Mouse (Mus musculus): ENCODE measurements around the gene Laptm4a. TPM values are rescaled to one million over a fixed set of nuclear protein-coding genes. Genes with fewer than 3 reads are reported as not detected.
A peak's percentile ranks its signal among the peaks of the same experiment; 100 is the strongest.

Gene Laptm4a
- polyA plus RNA-seq, 2 experiments: 45.9 to 63.4 TPM

DNA sequence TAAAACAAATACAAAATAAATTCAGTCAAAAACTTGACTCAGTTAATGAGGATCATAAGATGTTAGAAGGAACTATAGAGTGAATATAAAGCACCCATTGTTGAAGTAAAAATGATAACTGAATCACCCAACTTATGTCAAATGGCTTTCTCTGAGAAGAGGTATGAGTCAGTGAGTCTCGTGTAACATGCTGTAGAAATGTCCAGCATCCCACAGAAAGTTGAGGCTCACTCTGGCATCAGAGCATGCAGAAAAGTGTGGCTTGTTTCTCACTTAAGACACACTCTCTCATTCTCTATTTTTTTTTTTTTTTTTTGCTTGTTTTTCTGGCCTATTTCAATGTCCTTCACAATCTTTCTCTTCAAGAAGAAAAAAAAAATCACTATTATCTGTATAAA, 469 bp upstream of the Laptm4a start:
- peaks cover 3% of the 10 kb centered on the region for H3K36me3 ChIP-seq (replicated peaks; ENCODE audit: control insufficient read depth, insufficient read depth, low read depth)
- no peak for DNase-seq (ENCODE audit: low read depth in 3 of 3, low spot score in 3 of 3)
- peak overlapping the region; percentile 78 to 94; a peak in 3 of 4 replicates for H3K4me3 ChIP-seq (ENCODE audit: insufficient read depth in 1 of 2, low read depth in 2 of 2, low read length in 2 of 2)
- no peak for ATAC-seq (ENCODE audit: insufficient read depth)
- peak overlapping the region; percentile 60 for H3K9ac ChIP-seq (replicated peaks)
- no peak overlapping the region for H3K27ac ChIP-seq
- H3K27me3 ChIP-seq (ENCODE audit: control insufficient read depth, insufficient read depth, low read length): no peaks in the 10 kb centered on the region
- TF ChIP-seq EP300 (IDR thresholded peaks at IDR 0.05; ENCODE audit: low read depth): no peak
- TF ChIP-seq CTCF (IDR thresholded peaks at IDR 0.05; ENCODE audit: low read depth): no peak
- peak overlapping the region; percentile 73 for H3K4me2 ChIP-seq (ENCODE audit: low read depth)
- WGBS (ENCODE audit: insufficient replicate concordance): 11% methylated on average over 1 of the region's 1 CpGs
- no peaks in the 10 kb centered on the region for H3K9me3 ChIP-seq (ENCODE audit: control insufficient read depth, low read length)
- H3K4me1 ChIP-seq (replicated peaks; ENCODE audit: control insufficient read depth in 2 of 2, insufficient read depth in 2 of 2, low read length in 1 of 2): peaks cover 13 to 17% of the 10 kb centered on the region in 2 experiments

GRCm38 (mm10) chr12:8922369-8923124, 1.1 kb downstream of the Laptm4a start:
- whole genome bisulfite sequencing (ENCODE audit: insufficient replicate concordance): under 1% methylated on average over 30 of the region's 30 CpGs
- H3K27me3 ChIP-seq (ENCODE audit: control insufficient read depth, insufficient read depth, low read length): no peaks in the 10 kb centered on the region
- no peak for ATAC-seq (ENCODE audit: insufficient read depth)
- no peak for DNase-seq (ENCODE audit: low read depth in 3 of 3, low spot score in 3 of 3)
- peak overlapping the region; percentile 78 for H3K27ac ChIP-seq
- no peaks in the 10 kb centered on the region for H3K9me3 ChIP-seq (ENCODE audit: control insufficient read depth, low read length)
- H3K4me3 ChIP-seq (ENCODE audit: insufficient read depth in 1 of 2, low read depth in 2 of 2, low read length in 2 of 2): peak overlapping the region; percentile 78 to 88
- TF ChIP-seq EP300 (IDR thresholded peaks at IDR 0.05; ENCODE audit: low read depth) (no peak), CTCF (IDR thresholded peaks at IDR 0.05; ENCODE audit: low read depth) (no peak)
- peak overlapping the region; percentile 69 for H3K9ac ChIP-seq (replicated peaks)
- peak overlapping the region; percentile 73 for H3K4me2 ChIP-seq (ENCODE audit: low read depth)
- H3K36me3 ChIP-seq (replicated peaks; ENCODE audit: control insufficient read depth, insufficient read depth, low read depth): peaks cover 5% of the 10 kb centered on the region
- H3K4me1 ChIP-seq (replicated peaks; ENCODE audit: control insufficient read depth in 2 of 2, insufficient read depth in 2 of 2, low read length in 1 of 2): peaks cover 13 to 17% of the 10 kb centered on the region in 2 experiments

GRCm38 (mm10) chr12:8923125-8923410, 1.6 kb downstream of the Laptm4a start:
- DNase-seq (ENCODE audit: low read depth in 3 of 3, low spot score in 3 of 3) (peak; percentile 56 to 64 (median 58)), ATAC-seq (ENCODE audit: insufficient read depth) (peak; percentile 15; the same call in 1 of the 2 replicates)
- peaks cover 5% of the 10 kb centered on the region for H3K36me3 ChIP-seq (replicated peaks; ENCODE audit: control insufficient read depth, insufficient read depth, low read depth)
- WGBS (ENCODE audit: insufficient replicate concordance): 6% methylated on average over 5 of the region's 5 CpGs
- TF ChIP-seq CTCF (IDR thresholded peaks at IDR 0.05; ENCODE audit: low read depth) (no peak), EP300 (IDR thresholded peaks at IDR 0.05; ENCODE audit: low read depth) (peak; percentile 58; the same call in 1 of the 2 replicates)
- peaks cover 13 to 17% of the 10 kb centered on the region in 2 experiments for H3K4me1 ChIP-seq (replicated peaks; ENCODE audit: control insufficient read depth in 2 of 2, insufficient read depth in 2 of 2, low read length in 1 of 2)
- no peaks in the 10 kb centered on the region for H3K27me3 ChIP-seq (ENCODE audit: control insufficient read depth, insufficient read depth, low read length)
- peak overlapping the region; percentile 73 for H3K4me2 ChIP-seq (ENCODE audit: low read depth)
- H3K4me3 ChIP-seq (ENCODE audit: insufficient read depth in 1 of 2, low read depth in 2 of 2, low read length in 2 of 2): peak overlapping the region; percentile 78 to 88
- no peaks in the 10 kb centered on the region for H3K9me3 ChIP-seq (ENCODE audit: control insufficient read depth, low read length)
- peak overlapping the region; percentile 78 for H3K27ac ChIP-seq
- peak overlapping the region; percentile 69 for H3K9ac ChIP-seq (replicated peaks)

DNA sequence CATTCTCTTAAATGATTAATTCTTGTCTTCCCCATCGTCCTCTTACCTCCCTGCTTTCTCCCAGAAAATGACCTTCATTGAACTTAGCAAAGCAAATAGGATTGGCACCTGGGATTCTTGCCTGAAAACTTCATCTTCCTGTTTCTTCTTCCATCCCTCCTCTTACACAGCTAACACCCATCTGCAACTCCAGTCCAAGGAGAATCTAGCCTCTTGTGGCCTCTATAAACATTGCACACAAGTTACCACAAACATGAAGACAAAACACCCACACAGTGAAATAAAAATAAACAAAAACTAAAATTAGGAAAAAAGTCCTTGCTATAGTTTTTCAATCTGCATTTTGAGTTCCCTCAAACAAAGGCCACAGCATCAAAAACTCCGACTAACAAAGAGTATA, 2.1 kb downstream of the Laptm4a start:
- Histone ChIP-seq H3K27ac (peak overlapping the region; percentile 78), H3K9ac (replicated peaks) (peak overlapping the region; percentile 69), H3K9me3 (ENCODE audit: control insufficient read depth, low read length) (no peaks in the 10 kb centered on the region), H3K36me3 (replicated peaks; ENCODE audit: control insufficient read depth, insufficient read depth, low read depth) (peaks cover 5% of the 10 kb centered on the region), H3K4me3 (ENCODE audit: insufficient read depth in 1 of 2, low read depth in 2 of 2, low read length in 2 of 2) (peak overlapping the region; percentile 78 to 88; a peak in 2 of 4 replicates), H3K27me3 (ENCODE audit: control insufficient read depth, insufficient read depth, low read length) (no peaks in the 10 kb centered on the region), H3K4me2 (ENCODE audit: low read depth) (peak overlapping the region; percentile 73), H3K4me1 (replicated peaks; ENCODE audit: control insufficient read depth in 2 of 2, insufficient read depth in 2 of 2, low read length in 1 of 2) (peaks cover 13 to 17% of the 10 kb centered on the region in 2 experiments)
- DNase-seq (ENCODE audit: low read depth in 3 of 3, low spot score in 3 of 3): no peak
- no peak for TF ChIP-seq EP300 (IDR thresholded peaks at IDR 0.05; ENCODE audit: low read depth)
- peak; percentile 9; the same call in 1 of the 2 replicates for TF ChIP-seq CTCF (IDR thresholded peaks at IDR 0.05; ENCODE audit: low read depth)
- WGBS (ENCODE audit: insufficient replicate concordance): 46% methylated on average over 2 of the region's 2 CpGs
- ATAC-seq (ENCODE audit: insufficient read depth): no peak

DNA sequence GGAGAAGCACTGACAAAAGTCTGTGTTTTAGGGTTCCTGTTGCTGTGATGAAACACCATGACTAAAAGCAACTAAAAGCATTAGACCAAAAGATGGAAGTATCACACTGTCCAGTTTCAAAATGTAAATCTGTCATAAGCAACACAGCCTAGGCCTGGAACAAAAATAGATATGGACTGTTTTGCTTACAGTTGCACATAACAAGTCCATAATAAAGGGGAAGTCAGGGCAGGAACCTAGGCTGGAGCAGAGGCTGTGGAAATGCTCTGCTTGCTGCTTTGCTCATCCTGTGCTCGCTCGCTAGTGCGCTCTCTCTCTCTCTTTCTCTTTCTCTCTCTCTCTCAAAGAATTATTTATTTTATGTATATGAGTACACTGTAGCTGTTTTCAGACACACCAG, 6.2 kb downstream of the Laptm4a start:
- TF ChIP-seq CTCF (IDR thresholded peaks at IDR 0.05; ENCODE audit: low read depth): no peak
- no peak for TF ChIP-seq EP300 (IDR thresholded peaks at IDR 0.05; ENCODE audit: low read depth)
- no peak for ATAC-seq (ENCODE audit: insufficient read depth)

More for the DNA sequence above, 6.2 kb downstream of the Laptm4a start:
- Histone ChIP-seq H3K9ac (replicated peaks) (no peak overlapping the region), H3K9me3 (ENCODE audit: control insufficient read depth, low read length) (no peaks in the 10 kb centered on the region), H3K4me3 (ENCODE audit: insufficient read depth in 1 of 2, low read depth in 2 of 2, low read length in 2 of 2) (no peak overlapping the region), H3K36me3 (replicated peaks; ENCODE audit: control insufficient read depth, insufficient read depth, low read depth) (peaks cover 5% of the 10 kb centered on the region), H3K27me3 (ENCODE audit: control insufficient read depth, insufficient read depth, low read length) (no peaks in the 10 kb centered on the region), H3K4me1 (replicated peaks; ENCODE audit: control insufficient read depth in 2 of 2, insufficient read depth in 2 of 2, low read length in 1 of 2) (peaks cover 24 to 25% of the 10 kb centered on the region in 2 experiments), H3K4me2 (ENCODE audit: low read depth) (no peak overlapping the region), H3K27ac (no peak overlapping the region)
- no peak for DNase-seq (ENCODE audit: low read depth in 3 of 3, low spot score in 3 of 3)
- WGBS (ENCODE audit: insufficient replicate concordance): 83% methylated on average over 3 of the region's 3 CpGs

Data from liver, embryonic 14.5 days (tissue).